Mouse (Mus musculus) kidney, postnatal 10 days (tissue): ENCODE results near the gene Smpd2.

Source experiments
- DNase-seq: peaks from one replicate; pipeline ENCODE4 v3.0.0; 2021; ENCODE audit warnings: mixed read lengths

The Smpd2 gene

DNA sequence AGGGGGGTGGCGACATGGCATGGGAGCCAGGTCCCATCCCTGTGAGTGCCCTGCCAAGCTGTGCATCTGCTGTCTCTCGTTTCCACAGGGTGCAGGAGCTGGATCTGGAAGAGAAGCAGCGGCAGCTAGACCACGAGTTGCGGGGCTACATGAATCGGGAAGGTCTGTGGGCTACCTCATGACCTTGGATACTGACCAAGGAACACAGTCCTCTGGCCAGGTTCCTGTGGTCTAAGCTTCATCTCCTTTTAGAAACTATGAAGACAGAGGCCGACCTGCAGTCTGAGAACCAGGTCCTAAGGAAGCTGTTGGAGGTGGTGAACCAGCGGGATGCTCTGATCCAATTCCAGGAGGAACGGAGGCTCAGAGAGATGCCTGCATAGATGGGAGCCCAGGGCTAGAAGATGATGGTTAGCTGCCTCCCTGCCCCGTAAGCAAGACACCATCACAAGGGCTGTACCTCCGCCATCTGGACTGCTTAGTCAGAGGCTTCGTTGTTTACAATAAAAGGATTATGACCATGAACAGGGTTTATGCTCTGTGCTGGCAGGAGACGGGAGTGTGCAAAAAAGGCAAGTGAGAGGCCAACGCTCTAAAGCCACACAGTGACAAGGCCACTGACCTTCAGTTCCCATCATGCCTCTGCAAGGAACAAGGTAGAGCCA lies 3.5 kb downstream of the Smpd2 start:
- no peak for DNase-seq

DNA sequence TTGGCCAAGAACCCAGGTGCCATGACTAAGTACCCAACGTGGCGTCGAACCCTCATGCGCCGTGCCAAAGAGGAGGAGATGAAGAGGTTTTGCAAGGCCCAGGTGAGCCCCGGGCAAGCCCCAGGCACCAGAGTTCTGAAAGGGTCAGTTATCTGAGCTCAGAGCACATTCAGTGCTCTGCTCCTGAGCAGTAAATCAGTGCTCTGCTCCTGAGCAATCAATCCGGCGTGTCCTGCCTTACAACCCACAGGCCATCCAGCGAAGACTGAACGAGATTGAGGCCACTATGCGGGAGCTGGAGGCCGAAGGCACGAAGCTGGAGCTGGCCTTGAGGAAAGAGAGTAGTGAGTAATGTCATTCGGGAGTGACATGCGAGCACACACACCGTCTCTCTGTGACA lies 4.4 kb downstream of the Smpd2 start:
- no peak for DNase-seq

DNA sequence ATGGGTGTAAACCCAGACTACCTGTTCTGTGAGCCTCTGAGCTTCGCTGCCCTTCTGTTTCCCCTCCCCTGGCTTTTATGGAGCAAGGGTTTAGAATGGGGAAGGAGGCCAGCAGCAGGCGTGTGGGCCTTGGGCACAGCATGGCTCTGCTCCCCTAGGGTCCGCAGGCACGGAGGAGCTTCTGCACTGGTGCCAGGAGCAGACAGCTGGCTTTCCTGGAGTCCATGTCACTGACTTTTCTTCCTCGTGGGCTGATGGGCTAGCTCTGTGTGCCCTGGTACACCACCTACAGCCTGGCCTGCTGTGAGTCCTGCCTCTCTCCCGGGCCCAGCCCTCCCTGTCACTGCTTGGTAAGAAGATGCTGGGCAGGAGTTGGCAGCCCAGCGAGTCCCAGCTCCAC lies 7.7 kb downstream of the Smpd2 start:
- DNase-seq: no peak

DNA sequence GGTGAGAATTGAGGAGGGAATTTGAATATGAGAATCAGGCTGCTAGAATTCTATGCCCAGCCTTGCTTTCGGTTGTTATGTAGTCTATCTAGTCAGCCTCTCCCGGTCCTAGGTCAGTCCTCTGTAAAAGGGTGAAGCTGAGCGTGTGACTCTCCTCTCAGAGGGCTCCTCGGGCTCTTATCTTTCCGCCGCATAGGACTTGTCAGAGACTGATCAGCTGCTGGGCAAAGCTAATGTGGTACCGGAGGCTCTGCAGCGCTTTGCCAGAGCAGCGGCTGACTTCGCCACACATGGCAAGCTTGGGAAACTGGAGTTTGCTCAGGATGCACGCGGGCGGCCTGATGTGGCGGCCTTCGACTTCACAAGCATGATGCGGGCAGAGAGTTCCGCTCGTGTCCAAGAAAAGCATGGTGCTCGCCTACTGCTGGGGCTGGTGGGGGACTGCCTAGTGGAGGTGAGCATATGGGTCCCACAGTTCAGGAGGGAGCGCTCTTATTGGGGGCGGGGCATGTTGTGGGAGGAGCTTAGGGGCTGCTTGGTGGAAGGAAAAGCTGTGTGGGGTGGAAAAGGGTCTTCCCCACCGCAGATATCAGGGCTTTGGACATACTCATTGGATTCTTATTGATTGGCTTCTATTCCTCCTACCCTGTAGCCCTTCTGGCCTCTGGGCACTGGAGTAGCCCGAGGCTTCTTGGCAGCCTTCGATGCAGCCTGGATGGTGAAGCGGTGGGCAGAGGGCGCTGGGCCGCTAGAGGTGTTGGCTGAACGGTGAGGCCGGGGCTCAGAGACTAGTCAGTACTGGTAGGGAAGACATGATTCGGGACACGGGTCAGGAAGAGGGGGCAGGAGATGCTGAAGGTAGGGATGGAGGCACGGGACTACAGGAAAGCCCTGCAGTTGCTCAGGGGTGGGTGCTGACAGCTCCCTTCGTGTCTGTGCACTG lies 9.0 kb downstream of the Smpd2 start:
- no peak for DNase-seq

DNA sequence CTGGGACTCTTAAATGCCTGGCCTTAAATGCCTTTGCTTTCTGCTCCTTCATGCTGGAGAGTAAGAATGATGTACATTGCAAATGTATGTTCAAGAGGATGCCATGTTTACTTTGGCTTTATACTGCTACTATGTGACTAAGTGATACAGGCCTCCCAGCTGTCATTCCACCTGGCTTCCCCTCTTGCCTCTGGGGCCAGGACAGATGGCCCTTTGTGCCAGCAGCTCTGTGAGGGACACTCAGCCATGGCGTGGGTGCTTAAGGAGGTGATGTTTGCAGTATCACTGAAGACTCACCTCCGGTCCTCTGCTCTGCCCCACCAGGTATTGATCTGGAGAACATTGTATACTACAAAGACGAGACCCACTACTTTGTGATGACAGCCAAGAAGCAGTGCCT lies 10.2 kb downstream of the Smpd2 start:
- DNase-seq: no peak

DNA sequence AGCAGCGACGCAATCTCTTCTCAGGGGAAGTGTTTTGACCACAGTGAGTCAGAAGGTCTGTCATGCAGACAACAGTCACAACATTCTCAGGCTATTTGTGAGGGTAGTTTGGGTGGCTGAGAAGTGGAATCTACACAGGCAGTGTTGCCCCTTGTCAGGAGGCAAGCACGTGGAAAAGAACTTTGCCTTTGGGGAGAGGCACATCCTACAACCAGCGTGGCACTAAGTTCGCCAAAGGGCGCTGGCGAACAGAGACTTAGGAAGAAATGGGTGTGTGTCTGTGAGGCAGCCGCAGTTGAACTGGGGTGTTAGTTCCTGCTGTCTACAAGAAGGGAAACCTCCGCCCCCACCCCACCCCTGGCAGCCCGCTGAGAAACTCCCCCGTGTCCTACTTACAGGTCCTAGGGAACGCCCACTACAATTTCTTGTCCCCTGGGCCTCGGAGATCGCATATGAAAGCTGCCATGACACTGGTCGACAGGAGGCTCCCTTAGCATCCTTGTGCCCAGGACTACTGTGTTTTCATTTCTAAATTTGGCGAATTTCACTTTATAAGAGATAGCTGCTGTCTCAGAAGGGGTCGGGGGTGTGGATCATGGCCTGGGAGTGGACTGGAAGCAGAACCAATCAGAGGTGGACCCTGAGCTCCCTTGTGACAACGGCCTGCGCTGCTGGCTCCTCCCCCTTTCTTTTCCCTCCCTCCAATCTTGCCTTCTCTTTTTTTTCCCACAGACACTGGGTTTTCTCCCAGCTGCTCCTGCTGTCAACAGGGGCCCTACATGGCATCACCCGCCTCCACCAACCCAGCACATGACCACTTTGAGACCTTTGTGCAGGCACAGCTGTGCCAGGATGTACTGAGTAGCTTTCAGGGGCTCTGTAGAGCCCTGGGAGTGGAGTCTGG lies 12.6 kb downstream of the Smpd2 start:
- peak; percentile 75 for DNase-seq

DNA sequence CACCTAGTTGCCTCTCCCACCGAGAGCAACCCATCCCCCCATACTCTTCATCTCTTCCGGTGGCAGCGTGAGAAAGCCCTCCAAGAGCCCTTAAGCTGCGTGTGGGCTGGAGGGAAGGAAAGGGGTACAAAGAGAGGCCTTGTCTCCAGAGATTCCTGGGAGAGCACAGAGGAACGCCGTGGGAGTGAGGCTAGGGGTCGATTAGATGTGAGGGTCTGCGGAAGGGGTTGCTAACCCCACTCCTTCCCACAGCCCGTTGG lies 13.2 kb downstream of the Smpd2 start:
- DNase-seq: no peak

DNA sequence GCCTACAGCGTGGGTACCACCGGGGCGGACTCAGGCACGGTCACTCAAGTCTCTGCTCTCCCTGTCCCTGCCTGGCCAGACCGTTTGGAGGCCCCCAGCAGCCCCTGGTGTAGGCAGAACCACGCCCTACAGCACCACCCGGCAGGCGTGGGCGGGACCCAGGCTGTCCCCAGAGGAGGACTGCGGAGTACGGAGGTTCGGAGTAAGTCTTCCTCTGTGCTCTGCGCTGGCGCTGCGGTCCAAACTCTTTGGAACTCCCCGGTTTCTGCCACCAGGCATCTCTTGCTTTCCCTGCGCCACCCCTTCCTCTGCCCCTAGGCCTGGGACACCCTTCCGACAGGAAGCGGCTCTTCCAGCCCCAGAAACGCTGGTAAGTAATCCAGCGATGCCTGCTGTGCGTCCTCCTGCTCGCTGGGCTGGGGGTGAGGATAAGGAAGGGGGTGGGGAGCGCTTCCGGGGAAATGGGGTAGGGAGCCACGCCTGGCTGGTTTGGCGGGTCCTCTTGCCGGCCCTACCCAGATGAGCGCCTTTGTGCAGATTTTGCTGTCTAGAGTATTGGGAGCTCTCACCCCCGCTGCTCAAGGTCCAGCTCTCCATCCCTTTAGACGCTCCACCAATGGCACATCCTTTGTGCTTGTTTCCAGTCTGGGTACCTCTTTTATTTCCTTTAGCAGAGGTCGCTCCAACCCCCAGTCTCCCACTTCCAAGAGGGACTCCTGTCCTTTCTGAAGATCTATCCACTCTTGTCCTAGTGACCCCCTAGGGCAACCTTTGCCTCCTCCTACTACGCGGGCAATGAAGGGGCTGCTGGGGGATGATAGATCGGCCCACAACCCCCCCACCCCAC lies 13.8 kb downstream of the Smpd2 start, which contains the start of gene Mical1:
Gene Mical1, plus strand, starts transcription at position 144 of the 847 bp plus-strand sequence.
- peak; percentile 73 for DNase-seq

DNA sequence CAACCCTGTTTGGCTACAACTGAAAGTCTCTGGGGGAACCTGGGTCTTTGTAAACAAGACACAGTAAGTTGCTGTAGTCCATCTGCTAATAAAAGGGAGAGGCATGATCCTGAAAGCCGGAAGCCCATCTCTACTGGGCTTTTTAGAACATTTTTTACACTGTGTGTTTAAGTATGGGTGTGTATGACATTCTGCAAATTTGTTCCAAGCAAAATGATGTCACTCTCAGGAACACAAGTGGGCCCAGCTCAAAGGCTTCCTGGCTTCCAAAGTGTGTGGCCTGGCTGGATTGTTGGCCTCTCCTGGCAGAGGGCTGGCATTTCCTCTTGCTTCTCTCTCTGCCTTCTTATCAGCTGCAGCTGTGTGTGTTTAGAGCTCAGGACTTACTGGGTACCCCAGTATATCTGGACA lies 15.2 kb downstream of the Smpd2 start:
- DNase-seq: no peak

DNA sequence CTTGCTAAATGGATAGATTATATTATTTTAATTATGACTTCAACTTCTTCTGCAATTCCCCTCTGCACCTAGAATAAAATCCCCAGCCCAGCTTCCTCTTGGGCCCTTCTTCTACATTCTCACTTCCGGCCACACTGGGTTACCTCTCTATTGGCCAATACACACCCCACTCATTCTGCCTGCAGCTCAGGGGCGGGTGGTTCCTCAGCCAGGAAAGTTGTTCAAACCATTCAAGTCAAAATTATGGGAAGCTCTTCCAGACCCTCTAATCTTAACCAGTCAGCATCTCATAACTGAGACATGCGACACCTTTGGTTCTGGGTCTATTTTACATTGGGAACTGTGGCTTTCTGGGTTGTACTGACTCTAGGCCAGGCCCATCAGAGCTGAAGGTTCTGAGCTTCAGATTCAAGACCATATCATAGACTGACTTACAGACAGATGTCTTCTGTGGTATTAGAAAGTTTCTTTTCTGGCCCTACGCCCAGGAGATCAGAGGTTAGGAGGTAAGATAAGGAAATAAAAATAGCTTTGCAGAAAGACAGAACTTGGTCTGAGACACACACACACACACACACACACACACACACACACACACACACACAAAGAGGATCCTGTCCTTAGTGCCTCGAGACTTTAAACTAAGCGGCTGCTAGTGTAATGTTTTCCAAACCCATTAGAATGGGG lies 16.2 kb downstream of the Smpd2 start:
- DNase-seq: peak; percentile 45

DNA sequence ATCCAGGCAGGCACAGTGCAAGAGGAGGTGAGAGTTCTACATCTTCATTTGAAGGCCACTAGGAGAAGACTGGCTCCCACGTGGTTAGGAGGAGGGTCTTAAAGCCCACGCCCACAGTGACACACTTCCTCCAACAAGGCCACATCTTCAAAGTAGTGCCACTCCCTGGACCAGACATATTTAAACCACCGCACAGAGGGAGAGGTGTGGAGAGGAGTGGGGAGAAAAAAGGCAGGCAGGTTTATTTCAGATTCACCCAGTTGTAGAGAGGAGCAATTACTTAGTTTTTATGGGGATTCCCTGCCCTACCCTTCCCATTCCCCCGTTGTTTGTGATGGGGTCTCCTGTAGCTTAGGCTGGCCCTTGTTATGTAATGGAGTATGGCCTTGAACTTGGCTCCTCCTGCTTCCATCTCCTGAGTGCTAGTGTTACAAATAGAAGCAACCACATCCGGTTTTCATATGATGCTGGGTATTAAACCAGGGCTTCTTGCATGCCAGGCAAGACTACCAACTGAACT lies 17.1 kb downstream of the Smpd2 start:
- DNase-seq: no peak

DNA sequence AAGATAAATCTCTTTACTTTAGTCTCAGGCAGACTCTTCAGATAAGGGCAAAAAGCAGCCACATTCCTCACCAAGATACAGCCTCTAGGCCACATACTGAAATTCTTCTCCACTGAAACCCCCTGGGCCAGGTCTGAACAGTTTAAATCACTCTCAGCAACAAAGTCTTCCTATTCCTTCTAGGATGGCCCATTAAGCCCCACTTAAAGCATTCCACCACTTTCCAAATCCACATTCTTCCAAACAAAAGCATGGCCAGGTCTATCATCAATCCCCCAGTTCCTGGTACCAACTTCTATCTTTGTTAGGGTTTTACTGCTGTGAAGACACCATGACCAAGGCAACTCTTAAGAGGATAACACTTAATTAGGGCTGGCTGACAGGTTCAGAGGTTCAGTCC lies 17.6 kb downstream of the Smpd2 start:
- no peak for DNase-seq

DNA sequence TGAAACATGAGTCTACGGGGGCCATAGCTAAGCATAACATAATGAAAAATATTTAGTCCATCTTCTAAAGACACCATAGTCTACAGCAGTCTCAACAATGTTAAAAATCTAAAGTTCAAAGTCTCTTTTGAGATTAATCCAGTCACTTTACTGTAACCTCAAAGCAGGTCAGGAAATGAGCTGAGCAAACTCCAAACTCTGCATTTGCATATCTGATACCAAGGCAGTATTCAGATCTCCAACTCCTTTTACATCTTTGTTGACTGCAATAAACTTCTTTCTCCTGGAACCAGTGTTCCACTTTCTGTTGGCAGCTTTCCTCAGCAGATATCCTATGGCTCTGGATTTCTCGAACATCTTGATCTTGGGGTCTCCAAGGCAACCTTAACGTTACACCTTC lies 19.5 kb downstream of the Smpd2 start:
- DNase-seq: no peak

DNA sequence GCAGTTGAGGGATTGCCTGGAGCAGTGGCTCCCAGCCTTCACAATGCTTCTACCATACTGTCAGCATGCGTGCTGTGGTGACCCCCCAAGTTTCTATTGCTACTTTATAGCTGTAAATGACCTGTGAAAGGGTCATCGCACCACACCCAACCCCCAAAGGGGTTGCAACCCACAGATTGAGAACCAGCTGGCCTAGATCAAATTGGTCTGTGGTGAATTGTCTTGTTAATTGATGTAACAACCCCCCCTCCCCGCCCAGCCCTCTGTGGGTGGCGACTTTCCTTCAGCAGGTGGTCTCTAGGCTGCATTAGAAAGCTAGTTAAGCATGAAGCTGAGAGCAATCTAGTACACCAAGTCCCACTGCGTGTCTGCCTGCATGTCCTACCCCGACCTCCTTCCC lies 22.8 kb downstream of the Smpd2 start:
- no peak for DNase-seq

DNA sequence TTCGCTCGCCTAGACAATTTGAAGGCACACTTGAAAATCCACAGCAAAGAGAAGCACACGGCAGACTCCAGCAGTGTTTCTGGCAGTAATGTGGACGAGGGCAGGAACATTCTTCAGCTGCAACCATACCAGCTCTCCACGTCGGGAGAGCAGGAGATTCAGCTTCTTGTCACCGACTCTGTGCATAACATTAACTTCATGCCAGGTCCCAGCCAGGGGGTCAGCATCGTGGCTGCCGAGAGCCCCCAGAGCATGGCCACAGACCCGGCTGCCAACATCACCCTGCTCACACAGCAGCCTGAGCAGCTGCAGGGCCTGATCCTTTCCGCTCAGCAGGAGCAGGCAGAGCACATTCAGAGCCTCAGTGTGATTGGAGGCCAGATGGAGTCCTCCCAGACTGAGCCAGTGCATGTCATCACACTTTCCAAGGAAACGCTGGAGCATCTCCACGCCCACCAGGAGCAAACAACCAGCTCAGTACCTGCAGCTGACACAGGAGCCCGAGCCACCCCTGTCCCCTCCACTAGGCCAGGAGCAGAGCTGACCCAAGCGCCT lies 25.7 kb downstream of the Smpd2 start:
- DNase-seq: no peak

DNA sequence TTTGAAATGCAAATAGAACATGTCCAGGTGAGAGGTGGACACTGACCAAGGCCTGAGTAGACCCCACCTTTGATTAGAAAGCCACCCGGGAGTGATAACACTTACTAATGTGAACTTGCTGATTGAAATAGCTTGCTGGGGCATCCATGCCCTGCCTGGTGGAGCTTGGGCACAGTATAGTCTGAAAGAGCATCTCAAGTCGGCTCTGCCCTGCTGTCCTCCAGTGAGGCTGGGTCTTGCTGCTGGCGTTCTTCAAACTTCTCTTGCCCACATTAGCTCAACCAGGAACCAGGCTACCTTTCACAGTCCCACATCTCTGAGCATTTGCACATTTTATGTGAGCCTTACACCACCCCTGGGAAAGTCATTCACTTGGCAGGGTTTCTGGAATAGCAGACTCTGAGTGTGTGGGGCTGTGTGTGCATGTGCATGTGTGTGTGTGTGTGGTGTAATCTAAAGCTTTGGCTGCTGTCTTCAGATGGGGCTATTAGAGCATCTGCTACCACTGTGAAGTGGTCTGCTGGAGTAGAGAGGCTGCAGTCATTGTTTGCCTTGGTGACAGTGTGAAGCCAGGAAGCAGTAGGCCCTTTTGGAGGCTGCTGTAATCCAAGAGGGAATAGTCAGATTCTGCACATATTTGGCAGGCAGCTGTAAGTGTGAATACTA lies 29.0 kb downstream of the Smpd2 start:
- no peak for DNase-seq

DNA sequence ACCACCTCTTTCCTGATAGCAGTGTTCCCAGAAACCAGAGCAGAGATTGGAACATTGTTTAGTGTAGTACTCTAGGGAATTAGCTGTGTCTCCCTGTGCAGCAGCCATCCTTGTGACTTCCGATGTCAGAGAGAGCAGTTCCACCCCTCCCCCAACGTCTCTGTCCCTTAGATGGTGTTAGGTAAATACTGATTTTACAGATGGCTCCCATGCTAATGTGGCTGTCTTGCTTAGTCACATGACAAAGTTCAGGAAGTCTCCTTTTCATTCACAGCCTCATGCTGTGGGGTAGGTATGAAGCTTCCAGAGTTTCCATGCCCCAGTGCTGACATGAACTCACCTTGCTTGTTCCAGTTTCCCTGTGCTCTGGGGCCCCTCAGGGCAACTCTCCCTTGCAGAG lies 29.7 kb downstream of the Smpd2 start:
- DNase-seq: peak; percentile 5

DNA sequence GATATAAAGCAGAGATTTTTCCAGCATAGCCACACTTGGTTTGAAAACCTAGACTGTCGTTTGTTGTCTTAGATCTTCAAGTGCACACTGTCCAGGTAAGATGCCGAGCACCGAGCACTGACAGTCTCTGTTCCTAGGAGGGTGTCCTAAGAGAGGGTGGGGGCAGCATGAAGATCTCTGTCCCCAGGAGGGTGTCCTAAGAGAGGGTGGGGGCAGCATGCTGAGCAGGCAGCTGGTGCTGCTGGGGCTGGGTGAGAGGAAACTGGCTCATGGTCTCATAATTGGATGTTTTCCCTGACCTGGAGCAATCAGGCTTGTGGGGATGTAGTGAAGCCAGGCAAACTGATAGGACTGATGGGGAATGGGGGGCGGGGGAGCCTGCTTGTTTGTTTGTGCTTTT lies 30.2 kb downstream of the Smpd2 start:
- DNase-seq: no peak

DNA sequence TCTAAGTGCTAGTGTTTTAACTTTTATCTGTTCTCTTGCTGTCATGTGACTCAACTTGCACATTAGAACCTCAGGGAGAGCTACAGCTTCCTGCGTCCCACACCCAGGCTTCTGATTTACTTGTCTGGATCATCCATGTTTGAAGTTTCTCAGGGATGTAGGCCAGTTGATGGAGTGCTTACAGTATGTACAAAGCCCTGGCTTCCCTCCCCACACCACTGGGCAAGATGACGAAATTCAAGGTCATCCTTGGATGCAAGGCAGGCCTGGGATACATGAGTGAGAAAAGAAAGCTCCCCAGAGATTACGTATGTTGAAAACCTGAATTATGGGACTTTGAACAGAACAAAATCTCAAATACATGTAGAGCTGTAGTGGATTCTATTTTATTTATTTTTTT lies 37.4 kb downstream of the Smpd2 start:
- DNase-seq: no peak

DNA sequence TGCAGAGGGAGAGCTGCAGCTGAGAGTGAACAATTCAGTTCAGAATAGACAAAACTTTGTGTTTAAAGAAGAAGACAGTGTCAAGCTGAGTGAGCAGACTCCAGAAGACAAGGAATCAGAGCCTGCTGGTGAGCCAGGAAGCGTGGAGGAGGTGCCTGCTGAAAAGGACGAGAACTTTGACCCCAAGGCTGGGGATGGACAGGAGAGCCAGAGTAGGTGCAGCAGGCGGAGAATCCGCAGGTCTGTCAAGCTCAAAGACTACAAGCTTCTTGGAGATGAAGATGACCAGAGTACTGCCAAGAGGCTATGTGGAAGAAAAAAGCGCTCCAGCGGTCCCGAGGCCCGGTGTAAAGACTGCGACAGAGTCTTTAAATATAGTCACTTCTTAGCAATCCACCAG lies 38.5 kb downstream of the Smpd2 start:
- DNase-seq: peak; percentile 50
